Mouse (Mus musculus) hindbrain, embryonic 12.5 days (tissue): ENCODE measurements around the gene Ctbs. TPM values are rescaled to one million over a fixed set of nuclear protein-coding genes. Genes with fewer than 3 reads are reported as not detected.

Experiments
- ATAC-seq: fragments of 200-750 bp; cut with Nextera tagmentation; 2 replicates; pipeline ENCODE4 v1.8.0; 2017; ENCODE audit warnings: moderate TSS enrichment; ENCODE audit not compliant: low FRiP score
- H3K27ac ChIP-seq: fragments of 300-500 bp; sonication (generic); 2 replicates; pipeline ENCODE4 v1.5.1; 2016; ENCODE audit warnings: mild to moderate bottlenecking
- H3K27me3 ChIP-seq: fragments of 300-500 bp; sonication (generic); 2 replicates; pipeline ENCODE4 v1.6.1; 2016; ENCODE audit warnings: mild to moderate bottlenecking
- H3K36me3 ChIP-seq: fragments of 300-500 bp; sonication (generic); 2 replicates; pipeline ENCODE4 v1.6.1; 2016; ENCODE audit warnings: mild to moderate bottlenecking
- H3K4me1 ChIP-seq: fragments of 300-500 bp; sonication (generic); 2 replicates; pipeline ENCODE4 v1.6.1; 2016
- H3K4me2 ChIP-seq: fragments of 300-500 bp; sonication (generic); replicated peaks from 2 replicates; pipeline ENCODE4 v1.6.1; 2016; ENCODE audit warnings: mild to moderate bottlenecking
- H3K4me3 ChIP-seq: fragments of 300-500 bp; sonication (generic); 2 replicates; pipeline ENCODE4 v1.5.1; 2016; ENCODE audit warnings: mild to moderate bottlenecking
- H3K9ac ChIP-seq: fragments of 300-500 bp; sonication (generic); 2 replicates; pipeline ENCODE4 v1.6.1; 2016; ENCODE audit warnings: mild to moderate bottlenecking, moderate library complexity
- H3K9me3 ChIP-seq: fragments of 300-500 bp; sonication (generic); replicated peaks from 2 replicates; pipeline ENCODE4 v1.6.1; 2016; ENCODE audit warnings: mild to moderate bottlenecking
- WGBS: fragments of 180-500 bp; shearing (Covaris S2); methylation state at CpG from one replicate; pipeline ENCODE4 v1.1.7; 2016; 5-methylcytosine and 5-hydroxymethylcytosine counted together
- polyA plus RNA-seq: library from polyadenylated mRNA; unstranded; fragments of >200 nt; fragmentation: Nextera tagmentation; extraction: Ambion mirVana; gene quantifications from 2 replicates; pipeline ENCODE4 v1.2.1, GENCODE M21; 2016

Ctbs gene
- polyA plus RNA-seq = 6.9 and 7.5 TPM in 2 replicates

GRCm38 (mm10) chr3:146449745-146450250 is at the start of gene Ctbs:
TSS of gene Ctbs (plus strand) at chr3:146449795.
- H3K36me3 ChIP-seq = 0 out of 2 replicates have a peak, but pooled peaks cover 3% of the 10 kb centered on the region
- peak within 1 kb of the TSS; percentile 47 for H3K4me3 ChIP-seq
- no peaks in the 10 kb centered on the region for H3K9me3 ChIP-seq
- H3K4me2 ChIP-seq = peak within 1 kb of the TSS; percentile 64
- H3K4me1 ChIP-seq = peaks cover 10% of the 10 kb centered on the region
- no peaks in the 10 kb centered on the region for H3K27me3 ChIP-seq
- peak within 1 kb of the TSS; percentile 73 for H3K9ac ChIP-seq
- no peak for ATAC-seq
- H3K27ac ChIP-seq = peak within 1 kb of the TSS; percentile 67
- WGBS = 62% methylated on average over 9 of the region's 9 CpGs

GRCm38 (mm10) chr3:146403770-146404169 is 45.8 kb upstream of the Ctbs start:
- H3K27ac ChIP-seq = no peak overlapping the region
- peak overlapping the region; percentile 83 for H3K4me2 ChIP-seq
- H3K9ac ChIP-seq = peak overlapping the region; percentile 89
- peak overlapping the region; percentile 92 for H3K4me3 ChIP-seq
- no peaks in the 10 kb centered on the region for H3K9me3 ChIP-seq
- 45% methylated on average over 3 of the region's 3 CpGs for WGBS
- peaks cover 26% of the 10 kb centered on the region for H3K4me1 ChIP-seq
- H3K27me3 ChIP-seq = peaks cover 6% of the 10 kb centered on the region
- no peaks in the 10 kb centered on the region for H3K36me3 ChIP-seq
- ATAC-seq = no peak

- Histone ChIP-seq H3K9me3 (no peaks in the 10 kb centered on the region), H3K4me2 (peak within 1 kb of the TSS; percentile 83), H3K9ac (peak within 1 kb of the TSS; percentile 89), H3K27ac (peak within 1 kb of the TSS; percentile 72), H3K4me3 (peak within 1 kb of the TSS; percentile 92), H3K36me3 (no peaks in the 10 kb centered on the region), H3K27me3 (peaks cover 5% of the 10 kb centered on the region), H3K4me1 (peaks cover 26% of the 10 kb centered on the region)
- under 1% methylated on average over 78 of the region's 100 CpGs for WGBS
- ATAC-seq = peak; percentile 99
Measured at GRCm38 (mm10) chr3:146404311-146405201, 45.0 kb upstream of the Ctbs start, which contains the start of gene Ssx2ip. TSS of gene Ssx2ip (plus strand) at chr3:146404642.

- Histone ChIP-seq H3K4me2 (peak overlapping the region; percentile 83), H3K27me3 (no peaks in the 10 kb centered on the region), H3K36me3 (no peaks in the 10 kb centered on the region), H3K4me1 (peaks cover 26% of the 10 kb centered on the region), H3K27ac (0 out of 2 replicates have a peak overlapping the region, but pooled peaks have one; percentile 36), H3K9ac (peak overlapping the region; percentile 89), H3K4me3 (peak overlapping the region; percentile 92), H3K9me3 (no peaks in the 10 kb centered on the region)
- WGBS = 37% methylated on average over 18 of the region's 18 CpGs
- ATAC-seq = no peak
Measured at GRCm38 (mm10) chr3:146405213-146406006, 44.2 kb upstream of the Ctbs start.

GRCm38 (mm10) chr3:146406007-146406341 is 43.6 kb upstream of the Ctbs start:
- H3K27ac ChIP-seq = no peak overlapping the region
- no peak for ATAC-seq
- no peak overlapping the region for H3K9ac ChIP-seq

GRCm38 (mm10) chr3:146407086-146407721 is 42.4 kb upstream of the Ctbs start:
- H3K4me3 ChIP-seq = no peak overlapping the region
- no peak for ATAC-seq
- peaks cover 32% of the 10 kb centered on the region for H3K4me1 ChIP-seq
- H3K27ac ChIP-seq = no peak overlapping the region
- H3K36me3 ChIP-seq = no peaks in the 10 kb centered on the region
- H3K9me3 ChIP-seq = no peaks in the 10 kb centered on the region
- H3K9ac ChIP-seq = no peak overlapping the region
- WGBS = 84% methylated on average over 16 of the region's 16 CpGs
- no peaks in the 10 kb centered on the region for H3K27me3 ChIP-seq
- H3K4me2 ChIP-seq = peak overlapping the region; percentile 83

More at GRCm38 (mm10) chr3:146406007-146406341, 43.6 kb upstream of the Ctbs start:
- no peaks in the 10 kb centered on the region for H3K36me3 ChIP-seq
- no peaks in the 10 kb centered on the region for H3K9me3 ChIP-seq
- peak overlapping the region; percentile 92; the same call in 1 of the 2 replicates for H3K4me3 ChIP-seq
- H3K4me2 ChIP-seq = peak overlapping the region; percentile 83
- H3K4me1 ChIP-seq = peaks cover 26% of the 10 kb centered on the region
- WGBS = 57% methylated on average over 5 of the region's 5 CpGs
- H3K27me3 ChIP-seq = no peaks in the 10 kb centered on the region

- H3K36me3 ChIP-seq = no peaks in the 10 kb centered on the region
- WGBS = 88% methylated on average over 7 of the region's 7 CpGs
- H3K9ac ChIP-seq = no peak overlapping the region
Measured at GRCm38 (mm10) chr3:146410114-146410513, 39.5 kb upstream of the Ctbs start.

GRCm38 (mm10) chr3:146412008-146412407 is 37.6 kb upstream of the Ctbs start:
- 76% methylated on average over 2 of the region's 2 CpGs for WGBS
- Histone ChIP-seq H3K9me3 (no peaks in the 10 kb centered on the region), H3K36me3 (no peaks in the 10 kb centered on the region), H3K4me1 (peaks cover 13% of the 10 kb centered on the region), H3K27me3 (no peaks in the 10 kb centered on the region), H3K9ac (no peak overlapping the region; the same call in 1 of the 2 replicates), H3K4me2 (no peak overlapping the region), H3K4me3 (no peak overlapping the region), H3K27ac (no peak overlapping the region)
- no peak for ATAC-seq

More at GRCm38 (mm10) chr3:146410114-146410513, 39.5 kb upstream of the Ctbs start:
- peaks cover 31% of the 10 kb centered on the region for H3K4me1 ChIP-seq
- H3K4me3 ChIP-seq = no peak overlapping the region
- no peak overlapping the region for H3K27ac ChIP-seq
- no peak overlapping the region for H3K4me2 ChIP-seq
- no peaks in the 10 kb centered on the region for H3K9me3 ChIP-seq
- H3K27me3 ChIP-seq = no peaks in the 10 kb centered on the region
- no peak for ATAC-seq

- WGBS = 86% methylated on average over 7 of the region's 7 CpGs
- no peak overlapping the region for H3K9ac ChIP-seq
- H3K4me3 ChIP-seq = no peak overlapping the region
- no peak overlapping the region for H3K4me2 ChIP-seq
- no peaks in the 10 kb centered on the region for H3K9me3 ChIP-seq
- H3K36me3 ChIP-seq = peaks cover 4% of the 10 kb centered on the region; the same call in 1 of the 2 replicates
- ATAC-seq = no peak
- H3K27me3 ChIP-seq = no peaks in the 10 kb centered on the region
- H3K27ac ChIP-seq = no peak overlapping the region
- peaks cover 8% of the 10 kb centered on the region for H3K4me1 ChIP-seq
Measured at GRCm38 (mm10) chr3:146412480-146412879, 37.1 kb upstream of the Ctbs start.

- Histone ChIP-seq H3K9me3 (no peaks in the 10 kb centered on the region), H3K27me3 (no peaks in the 10 kb centered on the region), H3K4me3 (no peak overlapping the region), H3K36me3 (peaks cover 7% of the 10 kb centered on the region; the same call in 1 of the 2 replicates), H3K9ac (no peak overlapping the region), H3K27ac (no peak overlapping the region), H3K4me2 (no peak overlapping the region), H3K4me1 (peaks cover 6% of the 10 kb centered on the region; the same call in 1 of the 2 replicates)
- WGBS = 91% methylated on average over 13 of the region's 13 CpGs
- no peak for ATAC-seq
Measured at GRCm38 (mm10) chr3:146413016-146413415, 36.6 kb upstream of the Ctbs start.

- Histone ChIP-seq H3K27me3 (no peaks in the 10 kb centered on the region), H3K9me3 (no peaks in the 10 kb centered on the region), H3K4me2 (no peak overlapping the region), H3K4me3 (no peak overlapping the region), H3K36me3 (peaks cover 14% of the 10 kb centered on the region), H3K9ac (no peak overlapping the region), H3K4me1 (peaks cover 6% of the 10 kb centered on the region; the same call in 1 of the 2 replicates), H3K27ac (no peak overlapping the region)
- no peak for ATAC-seq
- WGBS = 94% methylated on average over 4 of the region's 4 CpGs
Measured at GRCm38 (mm10) chr3:146413992-146414391, 35.6 kb upstream of the Ctbs start.
